Mouse (Mus musculus) heart, embryonic 14.5 days (tissue): ENCODE data around the gene Plscr2. TPM values are rescaled to one million over a fixed set of nuclear protein-coding genes. Genes with fewer than 3 reads are reported as not detected.

ENCODE experiments used
- ATAC-seq: fragments of 200-750 bp; cut with Nextera tagmentation; 2 replicates; pipeline ENCODE4 v1.8.0; 2017; ENCODE audit warnings: low read depth, moderate TSS enrichment; ENCODE audit not compliant: insufficient number of reproducible peaks, insufficient read depth, low FRiP score
- H3K27ac ChIP-seq, 2 experiments: fragments of 200-500 bp in 1 of 2; fragments of 300-500 bp in 1 of 2; sonication (generic) in 1 of 2; replicated peaks in 1 of 2; 2 replicates each; pipeline ENCODE4 v1.5.1; 2012 to 2014; ENCODE audit warnings: low read depth in 2 of 2, low read length in 2 of 2, control low read depth in 1 of 2, mild to moderate bottlenecking in 1 of 2, mixed read lengths in 1 of 2; ENCODE audit not compliant: control insufficient read depth in 1 of 2, insufficient read depth in 1 of 2
- H3K27me3 ChIP-seq: fragments of 300-500 bp; sonication (generic); 2 replicates; pipeline ENCODE4 v1.6.1; 2014; ENCODE audit warnings: mild to moderate bottlenecking, low read length, control low read depth; ENCODE audit not compliant: control insufficient read depth, insufficient read depth
- H3K36me3 ChIP-seq: fragments of 300-500 bp; sonication (generic); 2 replicates; pipeline ENCODE4 v1.6.1; 2014; ENCODE audit warnings: mild to moderate bottlenecking, control low read depth, low read length, mixed read lengths; ENCODE audit not compliant: control insufficient read depth, insufficient read depth
- H3K4me1 ChIP-seq, 2 experiments: fragments of 200-500 bp in 1 of 2; fragments of 300-500 bp in 1 of 2; sonication (generic) in 1 of 2; 2 replicates each; pipeline ENCODE4 v1.6.1; 2012 to 2014; ENCODE audit warnings: low read length in 2 of 2, control low read depth in 1 of 2, mixed read lengths in 1 of 2; ENCODE audit not compliant: control insufficient read depth in 2 of 2, insufficient read depth in 2 of 2
- H3K4me2 ChIP-seq: fragments of 300-500 bp; sonication (generic); 2 replicates; pipeline ENCODE4 v1.6.1; 2014; ENCODE audit warnings: mild to moderate bottlenecking, low read length
- H3K4me3 ChIP-seq, 2 experiments: fragments of 200-500 bp in 1 of 2; fragments of 300-500 bp in 1 of 2; sonication (generic) in 1 of 2; 2 replicates each; pipeline ENCODE4 v1.5.1; 2012 to 2014; ENCODE audit warnings: low read length in 2 of 2, mild to moderate bottlenecking in 2 of 2, control low read depth in 1 of 2, low read depth in 1 of 2, moderate library complexity in 1 of 2; ENCODE audit not compliant: control insufficient read depth in 1 of 2, insufficient read depth in 1 of 2
- H3K9ac ChIP-seq: fragments of 300-500 bp; sonication (generic); 2 replicates; pipeline ENCODE4 v1.6.1; 2014; ENCODE audit warnings: mild to moderate bottlenecking, low read length
- H3K9me3 ChIP-seq: fragments of 300-500 bp; sonication (generic); 2 replicates; pipeline ENCODE4 v1.6.1; 2016; ENCODE audit warnings: low read length, control low read depth; ENCODE audit not compliant: control insufficient read depth
- WGBS: fragments of 180-500 bp; shearing (Covaris S2); extraction: QIAGEN DNeasy Blood & Tissue Kit; methylation state at CpG from one replicate; pipeline ENCODE4 v1.1.7; 2014; 5-methylcytosine and 5-hydroxymethylcytosine counted together
- polyA plus RNA-seq: library from polyadenylated mRNA; unstranded; fragments of >200 nt; fragmentation: Nextera tagmentation; extraction: Ambion mirVana; gene quantifications from 2 replicates; pipeline ENCODE4 v1.2.1, GENCODE M21; 2014

Plscr2 gene
- polyA plus RNA-seq, 1 experiment from 2014 or later = 9.1 TPM

DNA sequence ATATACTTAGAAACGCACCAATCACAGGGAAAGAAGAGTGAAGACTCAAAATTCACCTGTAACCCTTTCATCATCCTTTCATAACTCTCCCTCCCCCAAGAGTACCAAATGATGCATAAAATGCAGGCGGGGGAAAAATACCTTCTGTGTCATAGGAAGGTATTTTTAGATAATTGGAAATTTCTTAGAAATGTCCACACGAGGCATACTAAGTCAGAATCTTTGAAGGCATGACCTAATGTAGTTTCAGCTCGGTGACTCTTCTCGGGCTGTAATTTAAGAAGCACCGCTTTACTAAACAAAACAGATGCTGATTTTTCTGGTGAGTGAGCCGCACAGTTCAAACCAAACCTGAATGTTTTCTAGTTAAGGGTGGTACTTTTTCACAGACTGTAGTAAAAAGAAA, 26.0 kb upstream of the Plscr2 start, which contains the start of gene Plscr1:
Gene Plscr1, plus strand, starts transcription at position 304 of the 406 bp plus-strand sequence.
- 44% methylated on average over 7 of the region's 7 CpGs for WGBS
- H3K27me3 ChIP-seq = no peaks in the 10 kb centered on the region
- peak within 1 kb of the TSS; percentile 83 for H3K4me2 ChIP-seq
- H3K9me3 ChIP-seq = no peaks in the 10 kb centered on the region
- H3K4me1 ChIP-seq = peaks cover 2 to 9% of the 10 kb centered on the region in 2 experiments
- H3K9ac ChIP-seq = peak within 1 kb of the TSS; percentile 84
- ATAC-seq = no peak
- H3K27ac ChIP-seq = peak within 1 kb of the TSS; percentile 97 to 99
- no peaks in the 10 kb centered on the region for H3K36me3 ChIP-seq
- peak within 1 kb of the TSS; percentile 69 to 91 for H3K4me3 ChIP-seq

GRCm38 (mm10) chr9:92249987-92250772, 25.2 kb upstream of the Plscr2 start:
- H3K27me3 ChIP-seq = no peaks in the 10 kb centered on the region
- peak overlapping the region; percentile 97 to 99 for H3K27ac ChIP-seq
- peak; percentile 92 for ATAC-seq
- peak overlapping the region; percentile 83 for H3K4me2 ChIP-seq
- H3K4me1 ChIP-seq = peaks cover 2 to 9% of the 10 kb centered on the region in 2 experiments
- peak overlapping the region; percentile 84 for H3K9ac ChIP-seq
- no peaks in the 10 kb centered on the region for H3K9me3 ChIP-seq
- H3K36me3 ChIP-seq = no peaks in the 10 kb centered on the region
- under 1% methylated on average over 40 of the region's 40 CpGs for WGBS
- H3K4me3 ChIP-seq = peak overlapping the region; percentile 69 to 91

- no peak overlapping the region for H3K4me2 ChIP-seq
- WGBS = 76% methylated on average over 5 of the region's 5 CpGs
- H3K9me3 ChIP-seq = no peaks in the 10 kb centered on the region
- ATAC-seq = no peak
- 0 out of 2 replicates have a peak, but pooled peaks cover 4% of the 10 kb centered on the region for H3K36me3 ChIP-seq
- no peaks in the 10 kb centered on the region for H3K27me3 ChIP-seq
- H3K4me1 ChIP-seq = peaks cover 2 to 9% of the 10 kb centered on the region in 2 experiments
- no peak overlapping the region for H3K9ac ChIP-seq
- H3K4me3 ChIP-seq = no peak overlapping the region
- no peak overlapping the region for H3K27ac ChIP-seq
Observed at GRCm38 (mm10) chr9:92252718-92253117, 22.7 kb upstream of the Plscr2 start.

DNA sequence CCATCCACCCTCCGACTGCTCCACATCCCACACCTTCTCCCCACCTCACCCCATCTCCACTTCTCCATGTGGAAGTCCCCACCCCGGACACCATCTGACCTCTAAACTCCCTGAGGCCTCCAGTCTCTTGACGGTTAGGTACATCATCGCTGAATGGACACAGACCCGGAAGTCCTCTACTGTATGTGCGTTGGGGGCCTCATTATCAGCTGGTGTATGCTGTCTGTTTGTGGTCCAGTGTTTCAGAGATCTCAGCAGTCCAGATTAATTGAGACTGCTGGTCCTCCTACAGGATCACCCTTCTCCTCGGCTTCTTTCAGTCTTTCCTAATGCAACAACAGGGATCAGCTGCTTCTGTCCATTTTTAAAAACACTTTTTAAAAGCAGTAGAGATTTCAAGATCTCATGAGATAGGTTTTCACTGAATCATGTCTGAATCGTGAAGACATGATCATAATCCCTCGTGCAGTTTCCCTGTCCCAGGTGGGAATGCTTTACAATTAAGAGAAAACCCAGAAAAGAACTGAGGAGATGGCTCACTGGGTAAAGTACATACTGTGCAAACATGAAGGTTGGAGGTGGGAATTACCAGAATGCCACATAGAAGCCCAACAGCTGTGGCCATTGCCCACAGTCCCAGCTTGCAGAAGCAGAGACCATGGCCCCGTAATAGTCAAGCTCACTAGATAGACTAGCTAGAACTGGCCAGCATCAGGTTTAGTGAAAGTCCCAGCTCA, 21.6 kb upstream of the Plscr2 start:
- 85% methylated on average over 10 of the region's 10 CpGs for WGBS
- no peak for ATAC-seq
- H3K4me2 ChIP-seq = no peak overlapping the region
- no peak overlapping the region for H3K9ac ChIP-seq
- peaks cover 2 to 9% of the 10 kb centered on the region in 2 experiments for H3K4me1 ChIP-seq
- H3K27ac ChIP-seq = no peak overlapping the region
- no peaks in the 10 kb centered on the region for H3K9me3 ChIP-seq
- H3K4me3 ChIP-seq = no peak overlapping the region
- 0 out of 2 replicates have a peak, but pooled peaks cover 5% of the 10 kb centered on the region for H3K36me3 ChIP-seq
- H3K27me3 ChIP-seq = no peaks in the 10 kb centered on the region

DNA sequence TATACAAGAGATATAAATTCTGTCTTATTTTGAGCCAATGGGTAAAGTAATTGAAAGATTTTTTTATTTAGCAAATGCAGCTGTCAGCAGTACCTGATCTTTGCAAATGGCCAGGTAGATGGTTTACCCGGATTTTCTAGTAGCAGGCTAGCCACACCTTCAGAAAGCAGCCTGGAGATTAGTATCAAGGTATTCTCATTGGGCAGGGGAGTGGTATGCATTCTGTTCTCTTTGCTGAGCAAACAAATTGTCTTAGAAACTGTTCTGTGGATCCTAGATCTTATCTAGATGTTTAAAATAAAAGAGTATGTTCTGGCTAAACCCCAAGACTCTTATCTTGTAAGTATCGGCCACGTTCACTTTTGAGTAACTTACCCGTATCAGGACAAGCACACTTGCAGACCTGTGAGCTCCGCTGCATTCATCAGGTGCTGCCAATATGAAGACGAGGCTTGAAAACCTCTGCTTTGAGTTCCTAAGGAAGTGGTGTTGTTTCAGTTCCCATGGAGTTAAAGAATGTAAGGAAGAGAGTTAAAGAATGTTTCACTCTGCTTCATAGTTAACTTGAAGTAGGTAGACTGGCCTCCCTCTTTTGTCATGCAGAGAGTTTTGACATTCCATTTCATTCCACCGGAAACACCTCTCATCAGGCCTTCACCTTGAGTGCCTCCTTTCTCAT, 14.8 kb upstream of the Plscr2 start:
- Histone ChIP-seq H3K4me1 (0 out of 4 replicates have a peak, but pooled peaks cover 0 to 3% of the 10 kb centered on the region in 2 experiments), H3K9me3 (no peaks in the 10 kb centered on the region), H3K4me2 (no peak overlapping the region), H3K9ac (no peak overlapping the region), H3K27ac (no peak overlapping the region), H3K27me3 (no peaks in the 10 kb centered on the region), H3K36me3 (peaks cover 60% of the 10 kb centered on the region), H3K4me3 (no peak overlapping the region)
- ATAC-seq = no peak
- 57% methylated on average over 7 of the region's 7 CpGs for WGBS

DNA sequence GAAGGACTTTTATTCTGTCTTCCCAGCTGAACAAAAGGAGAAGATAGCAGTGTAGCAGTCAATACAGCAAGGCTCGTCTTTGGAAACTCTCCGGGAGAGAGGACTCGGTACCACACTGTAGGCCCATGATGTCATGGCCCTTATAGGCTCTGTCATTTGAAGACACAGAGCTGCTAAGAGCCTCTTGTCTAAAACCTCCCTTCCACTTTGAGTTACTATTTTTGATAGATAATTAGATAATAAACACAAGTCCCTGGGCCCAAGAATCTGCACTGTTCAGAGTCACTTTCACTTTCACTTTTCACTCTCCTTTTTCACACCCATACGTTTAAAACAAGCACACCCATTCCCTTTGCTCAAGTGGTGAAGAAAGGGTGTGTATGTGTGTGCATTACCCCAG, 9.7 kb upstream of the Plscr2 start:
- no peak for ATAC-seq
- H3K36me3 ChIP-seq = peaks cover 84% of the 10 kb centered on the region
- peak overlapping the region in 1 of 2 experiments; percentile 13; a peak in 2 of 4 replicates for H3K4me3 ChIP-seq
- no peaks in the 10 kb centered on the region for H3K9me3 ChIP-seq
- peak overlapping the region; percentile 52 for H3K4me2 ChIP-seq
- H3K27me3 ChIP-seq = no peaks in the 10 kb centered on the region
- no peak overlapping the region for H3K27ac ChIP-seq
- peak overlapping the region; percentile 25; the same call in 1 of the 2 replicates for H3K9ac ChIP-seq
- H3K4me1 ChIP-seq = 0 out of 4 replicates have a peak, but pooled peaks cover 0 to 4% of the 10 kb centered on the region in 2 experiments
- WGBS = 60% methylated on average over 4 of the region's 4 CpGs

DNA sequence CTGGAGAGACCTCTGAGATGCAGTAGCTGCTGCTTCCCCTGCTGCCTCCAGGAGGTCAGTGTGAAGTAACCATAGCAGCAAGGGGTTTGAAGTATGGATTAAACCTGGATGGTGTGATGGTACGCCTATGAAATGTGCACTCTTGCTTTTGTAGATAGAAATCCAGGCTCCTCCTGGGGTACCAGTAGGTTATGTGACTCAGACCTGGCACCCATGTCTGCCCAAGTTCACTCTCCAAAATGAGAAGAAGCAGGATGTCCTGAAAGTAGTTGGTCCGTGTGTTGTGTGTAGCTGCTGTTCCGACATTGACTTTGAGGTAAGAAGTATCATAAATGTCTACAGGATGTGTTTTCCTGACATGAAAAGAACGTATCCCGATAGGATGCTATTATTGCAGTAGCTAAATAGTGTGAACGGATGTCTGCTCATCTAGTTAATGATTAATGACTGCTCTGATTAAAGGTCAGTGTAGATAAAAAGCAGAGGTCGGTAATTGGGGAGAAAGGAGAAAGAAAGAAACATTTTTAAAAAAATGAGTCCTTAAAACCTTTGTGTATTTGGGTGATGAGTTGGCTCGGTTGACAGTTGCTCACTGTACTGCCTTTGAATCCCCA, 8.7 kb upstream of the Plscr2 start:
- Histone ChIP-seq H3K4me1 (0 out of 4 replicates have a peak, but pooled peaks cover 0 to 9% of the 10 kb centered on the region in 2 experiments), H3K4me3 (no peak overlapping the region), H3K4me2 (no peak overlapping the region), H3K27ac (no peak overlapping the region), H3K27me3 (no peaks in the 10 kb centered on the region), H3K36me3 (peaks cover 75% of the 10 kb centered on the region), H3K9me3 (no peaks in the 10 kb centered on the region), H3K9ac (no peak overlapping the region)
- WGBS = 85% methylated on average over 8 of the region's 8 CpGs
- ATAC-seq = no peak
